Mouse (Mus musculus) liver, postnatal 0 days (tissue): ENCODE measurements around the gene Gtse1. TPM values are rescaled to one million over a fixed set of nuclear protein-coding genes. Genes with fewer than 3 reads are reported as not detected.

Experiments
- ATAC-seq: fragments of 200-750 bp; cut with Nextera tagmentation; 2 replicates; pipeline ENCODE4 v1.8.0; 2017; ENCODE audit warnings: mild to moderate bottlenecking, moderate library complexity
- DNase-seq: peaks from one replicate; pipeline ENCODE4 v3.0.0-alpha.2; 2016
- H3K27ac ChIP-seq: fragments of 300-500 bp; sonication (generic); 2 replicates; pipeline ENCODE4 v1.5.1; 2014; ENCODE audit warnings: antibody characterized with exemption, moderate library complexity, mild to moderate bottlenecking, low read depth
- H3K27me3 ChIP-seq: fragments of 300-500 bp; sonication (generic); 2 replicates; pipeline ENCODE4 v1.6.1; 2014; ENCODE audit warnings: low read length, control low read depth, mixed read lengths; ENCODE audit not compliant: insufficient read depth
- H3K36me3 ChIP-seq: fragments of 300-500 bp; sonication (generic); replicated peaks from 2 replicates; pipeline ENCODE4 v1.6.1; 2014; ENCODE audit warnings: mild to moderate bottlenecking, control low read depth, low read length, moderate library complexity, mixed read lengths; ENCODE audit not compliant: insufficient read depth
- H3K4me1 ChIP-seq: fragments of 300-500 bp; sonication (generic); 2 replicates; pipeline ENCODE4 v1.6.1; 2014; ENCODE audit warnings: antibody characterized with exemption, mild to moderate bottlenecking, control low read depth; ENCODE audit not compliant: insufficient read depth
- H3K4me2 ChIP-seq: fragments of 300-500 bp; sonication (generic); 2 replicates; pipeline ENCODE4 v1.6.1; 2014; ENCODE audit warnings: low read depth, mild to moderate bottlenecking, low read length, moderate library complexity, mixed read lengths
- H3K4me3 ChIP-seq: fragments of 300-500 bp; sonication (generic); 2 replicates; pipeline ENCODE4 v1.5.1; 2014; ENCODE audit warnings: low read depth, low read length
- H3K9ac ChIP-seq: fragments of 300-500 bp; sonication (generic); replicated peaks from 2 replicates; pipeline ENCODE4 v1.6.1; 2014; ENCODE audit warnings: mild to moderate bottlenecking, moderate library complexity
- H3K9me3 ChIP-seq: fragments of 300-500 bp; sonication (generic); 2 replicates; pipeline ENCODE4 v1.6.1; 2016; ENCODE audit warnings: mild to moderate bottlenecking, control low read depth, low read length, mixed read lengths
- CTCF ChIP-seq: sonication (generic); IDR thresholded peaks from 2 replicates; pipeline ENCODE4 v1.5.1; 2016; ENCODE audit warnings: antibody characterized with exemption, low read depth
- EP300 ChIP-seq: IDR thresholded peaks from 2 replicates; pipeline ENCODE4 v1.6.1; 2016; ENCODE audit warnings: antibody characterized with exemption, low read depth, mild to moderate bottlenecking
- WGBS: fragments of 180-500 bp; shearing (Covaris S2); extraction: QIAGEN DNeasy Blood & Tissue Kit; methylation state at CpG from one replicate; pipeline ENCODE4 v1.1.7; 2014; ENCODE audit not compliant: insufficient replicate concordance; 5-methylcytosine and 5-hydroxymethylcytosine counted together
- polyA plus RNA-seq: library from polyadenylated mRNA; unstranded; fragments of >200 nt; fragmentation: Nextera tagmentation; extraction: Ambion mirVana; gene quantifications from 2 replicates; pipeline ENCODE4 v1.2.1, GENCODE M21; 2015

Gtse1 gene
- polyA plus RNA-seq, 1 experiment from 2014 or later, result 8.9 TPM

GRCm38 (mm10) chr15:85821203-85822010 lies 38.1 kb upstream of the Gtse1 start, which contains the start of gene Pkdrej:
Pkdrej (minus strand) TSS chr15:85821734.
- no peak for DNase-seq
- Histone ChIP-seq H3K4me3 (peak within 1 kb of the TSS; percentile 42), H3K27me3 (peaks cover 19% of the 10 kb centered on the region), H3K4me2 (peak within 1 kb of the TSS; percentile 83), H3K4me1 (peaks cover 3% of the 10 kb centered on the region; the same call in 1 of the 2 replicates), H3K9me3 (peaks cover 7% of the 10 kb centered on the region), H3K9ac (peak within 1 kb of the TSS; percentile 59), H3K36me3 (no peaks in the 10 kb centered on the region), H3K27ac (no peak within 1 kb of the TSS)
- TF ChIP-seq CTCF, result no peak
- TF ChIP-seq EP300, result no peak
- 2% methylated on average over 65 of the region's 65 CpGs for WGBS
- peak; percentile 77 for ATAC-seq

- Histone ChIP-seq H3K4me1 (peaks cover 5% of the 10 kb centered on the region), H3K4me3 (peak overlapping the region; percentile 42; the same call in 1 of the 2 replicates), H3K36me3 (no peaks in the 10 kb centered on the region), H3K27ac (no peak overlapping the region), H3K9me3 (peaks cover 7% of the 10 kb centered on the region), H3K9ac (peak overlapping the region; percentile 59), H3K27me3 (peaks cover 19% of the 10 kb centered on the region), H3K4me2 (peak overlapping the region; percentile 83)
- DNase-seq, result no peak
- TF ChIP-seq EP300 (no peak), CTCF (no peak)
- WGBS, result 20% methylated on average over 4 of the region's 4 CpGs
- ATAC-seq, result peak; percentile 59
Measured at GRCm38 (mm10) chr15:85822011-85822359, 37.6 kb upstream of the Gtse1 start.

DNA sequence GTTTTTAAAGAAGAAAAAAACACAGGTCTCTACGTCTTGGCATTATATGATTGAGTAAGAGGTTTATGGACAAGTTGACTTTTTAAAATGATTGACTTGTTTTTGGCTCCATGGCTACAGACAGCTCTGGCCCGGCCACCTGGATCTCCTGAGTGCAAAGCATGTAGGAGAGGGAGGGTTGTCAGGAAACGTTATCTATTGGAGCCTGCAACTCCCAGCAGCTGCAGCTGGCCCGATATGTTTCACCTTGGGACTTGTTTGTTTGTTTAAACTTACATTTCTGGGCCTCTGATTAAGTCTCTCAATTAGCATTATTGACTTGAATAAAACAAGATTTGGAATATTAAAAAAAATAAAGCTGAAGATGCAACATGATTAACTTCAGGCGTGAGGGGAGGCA lies 32.9 kb upstream of the Gtse1 start:
- no peak overlapping the region for H3K27ac ChIP-seq
- no peaks in the 10 kb centered on the region for H3K9me3 ChIP-seq
- H3K4me2 ChIP-seq, result no peak overlapping the region
- no peak overlapping the region for H3K4me3 ChIP-seq
- no peak for TF ChIP-seq CTCF
- TF ChIP-seq EP300, result peak; percentile 72; the same call in 1 of the 2 replicates
- H3K9ac ChIP-seq, result no peak overlapping the region
- ATAC-seq (peak; percentile 63), DNase-seq (no peak)
- no peaks in the 10 kb centered on the region for H3K36me3 ChIP-seq
- peaks cover 14% of the 10 kb centered on the region for H3K4me1 ChIP-seq
- H3K27me3 ChIP-seq, result peaks cover 8% of the 10 kb centered on the region
- WGBS, result 30% methylated on average over 5 of the region's 5 CpGs

GRCm38 (mm10) chr15:85828071-85828470 lies 31.5 kb upstream of the Gtse1 start:
- Histone ChIP-seq H3K4me1 (peaks cover 23% of the 10 kb centered on the region), H3K27ac (no peak overlapping the region), H3K4me2 (no peak overlapping the region), H3K9ac (no peak overlapping the region), H3K27me3 (no peaks in the 10 kb centered on the region), H3K36me3 (no peaks in the 10 kb centered on the region), H3K9me3 (no peaks in the 10 kb centered on the region), H3K4me3 (no peak overlapping the region)
- DNase-seq, result no peak
- 59% methylated on average over 4 of the region's 4 CpGs for WGBS
- no peak for ATAC-seq
- TF ChIP-seq EP300 (no peak), CTCF (no peak)

DNA sequence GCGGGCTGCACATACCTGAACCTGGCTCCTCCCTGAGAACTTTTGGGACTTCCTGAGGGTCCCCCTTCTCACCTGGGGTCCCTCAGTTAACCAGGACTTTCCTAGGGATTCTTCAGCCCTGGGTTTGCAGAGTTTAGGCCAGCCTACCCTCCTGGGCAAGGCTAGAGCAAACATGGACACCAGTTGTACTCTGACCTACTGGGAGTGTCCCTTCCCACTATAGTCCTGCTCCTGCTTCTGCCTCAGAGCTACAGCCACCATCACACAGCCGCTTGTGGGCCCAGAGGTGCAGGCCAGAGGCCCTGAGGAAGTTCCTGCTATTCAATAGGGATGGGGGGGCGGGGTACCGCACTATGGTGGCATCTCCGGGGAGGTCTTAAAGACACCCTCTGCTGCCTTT lies 30.1 kb upstream of the Gtse1 start:
- H3K4me1 ChIP-seq, result peaks cover 25% of the 10 kb centered on the region
- H3K27ac ChIP-seq, result peak overlapping the region; percentile 49
- WGBS, result 54% methylated on average over 5 of the region's 5 CpGs
- H3K4me2 ChIP-seq, result no peak overlapping the region
- no peaks in the 10 kb centered on the region for H3K9me3 ChIP-seq
- ATAC-seq (no peak), DNase-seq (no peak)
- TF ChIP-seq EP300 (no peak), CTCF (no peak)
- H3K27me3 ChIP-seq, result no peaks in the 10 kb centered on the region
- H3K9ac ChIP-seq, result no peak overlapping the region
- H3K4me3 ChIP-seq, result no peak overlapping the region
- H3K36me3 ChIP-seq, result no peaks in the 10 kb centered on the region

GRCm38 (mm10) chr15:85831954-85832590 lies 27.5 kb upstream of the Gtse1 start, which contains the start of gene Ttc38:
Ttc38 (plus strand) TSS chr15:85832306.
- DNase-seq, result peak; percentile 88
- Histone ChIP-seq H3K9me3 (no peaks in the 10 kb centered on the region), H3K4me3 (peak within 1 kb of the TSS; percentile 53), H3K4me1 (peaks cover 24% of the 10 kb centered on the region), H3K27me3 (no peaks in the 10 kb centered on the region), H3K9ac (peak within 1 kb of the TSS; percentile 62), H3K4me2 (peak within 1 kb of the TSS; percentile 73), H3K27ac (peak within 1 kb of the TSS; percentile 88), H3K36me3 (peaks cover 16% of the 10 kb centered on the region; the same call in 1 of the 2 replicates)
- ATAC-seq, result peak; percentile 93
- TF ChIP-seq EP300, result peak; percentile 49; the same call in 1 of the 2 replicates
- TF ChIP-seq CTCF, result no peak
- 1% methylated on average over 27 of the region's 27 CpGs for WGBS
